Mouse (Mus musculus): ENCODE data around the gene Rpl27. TPM values are rescaled to one million over a fixed set of nuclear protein-coding genes. Genes with fewer than 3 reads are reported as not detected.
"Not testable (repeated sequence)": the region's sequence is repeated elsewhere in the genome, so short reads cannot be mapped to it uniquely, and the experiment has no call there.

Gene Rpl27
- polyA plus RNA-seq, 1 experiment from 2014 or later, result 310 TPM

DNA sequence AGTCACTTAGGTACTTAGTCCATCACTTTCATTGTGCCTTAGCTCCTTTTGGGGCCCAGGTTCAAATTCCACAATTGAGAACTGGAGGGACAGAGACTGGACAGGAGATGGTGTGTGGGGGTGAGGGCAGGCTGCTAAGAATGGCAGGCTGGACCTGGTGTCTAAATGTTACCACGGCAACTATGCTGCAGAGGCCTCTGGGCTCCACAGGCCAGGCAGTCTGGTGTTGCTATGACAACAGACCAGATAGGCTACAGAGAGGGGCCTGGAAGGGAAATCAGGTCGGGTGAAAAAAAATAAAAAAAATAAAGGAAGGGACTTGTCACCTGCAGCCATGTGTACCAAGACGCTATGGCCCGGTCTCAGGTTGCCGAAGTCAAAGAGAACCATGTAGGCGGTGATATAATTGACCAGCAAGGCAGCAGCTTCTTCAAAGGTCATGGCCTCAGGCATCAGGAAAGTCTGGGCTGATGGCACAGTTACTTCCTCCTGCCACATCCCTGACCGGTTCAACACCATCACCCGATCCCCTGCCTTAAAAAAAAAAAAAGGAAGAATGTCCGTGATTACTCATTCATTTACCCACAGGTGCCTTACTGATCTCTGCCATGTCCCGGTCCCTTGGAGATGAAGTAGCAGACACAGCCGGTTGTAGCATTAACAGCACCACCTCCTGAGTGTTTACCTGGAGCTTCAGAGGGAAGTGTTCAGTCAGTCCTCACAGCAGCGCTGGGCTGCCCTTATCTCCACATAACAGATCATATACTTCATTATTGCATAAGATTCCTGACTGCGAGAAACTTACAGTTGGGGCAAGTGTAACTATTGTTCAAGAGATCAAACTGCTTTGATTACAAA is 20.7 kb downstream of the Rpl27 start:
- H3K4me3 ChIP-seq, result peak overlapping the region; percentile 75
- peak overlapping the region; percentile 37; the same call in 1 of the 2 replicates for H3K9ac ChIP-seq (replicated peaks)
- 32% methylated on average over 13 of the region's 13 CpGs for WGBS
- peak overlapping the region; percentile 79 for H3K4me2 ChIP-seq (replicated peaks)
- no peaks in the 10 kb centered on the region for H3K9me3 ChIP-seq
- H3K27me3 ChIP-seq, result peaks cover 3% of the 10 kb centered on the region; the same call in 1 of the 2 replicates
- H3K4me1 ChIP-seq, result peaks cover 48% of the 10 kb centered on the region
- peak overlapping the region; percentile 87 for H3K27ac ChIP-seq (replicated peaks)
- H3K36me3 ChIP-seq, result peaks cover 45% of the 10 kb centered on the region
- ATAC-seq (ENCODE audit: low FRiP score, low read depth), result peak; percentile 64; the same call in 1 of the 2 replicates

DNA sequence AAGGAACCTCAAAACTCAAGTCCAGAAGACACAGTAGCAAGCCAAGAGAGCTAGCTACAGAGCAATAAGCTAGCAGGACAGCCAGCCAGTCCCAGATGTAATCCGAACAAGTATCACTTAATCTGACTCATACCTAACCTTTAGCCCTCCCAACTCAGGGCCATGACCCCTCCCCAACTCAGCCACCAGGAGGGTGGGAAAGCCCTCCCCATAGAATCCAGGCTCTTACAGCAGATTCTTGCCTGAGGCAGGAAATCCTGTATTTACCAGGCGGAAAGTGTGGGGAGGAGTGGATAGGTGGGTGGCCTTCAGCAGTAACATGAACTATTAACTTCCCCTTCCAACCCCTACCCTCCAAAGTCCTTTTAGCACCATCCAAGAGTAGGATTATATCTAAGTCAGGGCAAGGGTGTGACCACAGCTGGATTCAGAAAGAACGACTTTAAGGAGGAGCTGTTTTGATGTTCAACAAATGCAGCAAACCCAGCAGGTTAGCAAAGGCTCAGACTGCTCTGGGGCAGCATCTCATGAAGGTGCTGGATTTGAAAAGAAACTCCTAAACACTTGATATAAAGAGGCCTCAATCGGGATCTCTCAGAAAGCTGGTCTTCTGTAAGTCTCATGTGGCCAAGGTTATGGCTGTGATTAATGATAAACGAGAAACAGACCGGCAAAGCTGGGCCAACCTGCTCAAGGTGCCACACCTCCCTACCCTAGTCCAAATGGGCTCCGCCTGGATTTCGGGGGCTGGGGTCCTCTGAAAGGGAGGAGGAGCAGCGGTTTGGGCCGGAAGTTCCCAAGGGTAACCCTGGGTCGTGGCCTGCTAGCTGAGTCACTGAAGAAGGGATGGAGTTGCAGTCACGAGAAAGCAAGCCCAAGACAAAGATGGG is 22.4 kb downstream of the Rpl27 start, which contains the start of gene Rnd2:
Gene Rnd2, plus strand, starts transcription at position 789 of the 890 bp plus-strand sequence.
- Histone ChIP-seq H3K36me3 (peaks cover 29% of the 10 kb centered on the region), H3K9me3 (no peaks in the 10 kb centered on the region), H3K4me1 (peaks cover 54% of the 10 kb centered on the region), H3K4me2 (replicated peaks) (peak within 1 kb of the TSS; percentile 79), H3K27ac (replicated peaks) (peak within 1 kb of the TSS; percentile 87), H3K9ac (replicated peaks) (peak within 1 kb of the TSS; percentile 81), H3K27me3 (peaks cover 3% of the 10 kb centered on the region; the same call in 1 of the 2 replicates), H3K4me3 (peak within 1 kb of the TSS; percentile 75)
- no peak for ATAC-seq (ENCODE audit: low FRiP score, low read depth)
- WGBS, result 13% methylated on average over 12 of the region's 12 CpGs

DNA sequence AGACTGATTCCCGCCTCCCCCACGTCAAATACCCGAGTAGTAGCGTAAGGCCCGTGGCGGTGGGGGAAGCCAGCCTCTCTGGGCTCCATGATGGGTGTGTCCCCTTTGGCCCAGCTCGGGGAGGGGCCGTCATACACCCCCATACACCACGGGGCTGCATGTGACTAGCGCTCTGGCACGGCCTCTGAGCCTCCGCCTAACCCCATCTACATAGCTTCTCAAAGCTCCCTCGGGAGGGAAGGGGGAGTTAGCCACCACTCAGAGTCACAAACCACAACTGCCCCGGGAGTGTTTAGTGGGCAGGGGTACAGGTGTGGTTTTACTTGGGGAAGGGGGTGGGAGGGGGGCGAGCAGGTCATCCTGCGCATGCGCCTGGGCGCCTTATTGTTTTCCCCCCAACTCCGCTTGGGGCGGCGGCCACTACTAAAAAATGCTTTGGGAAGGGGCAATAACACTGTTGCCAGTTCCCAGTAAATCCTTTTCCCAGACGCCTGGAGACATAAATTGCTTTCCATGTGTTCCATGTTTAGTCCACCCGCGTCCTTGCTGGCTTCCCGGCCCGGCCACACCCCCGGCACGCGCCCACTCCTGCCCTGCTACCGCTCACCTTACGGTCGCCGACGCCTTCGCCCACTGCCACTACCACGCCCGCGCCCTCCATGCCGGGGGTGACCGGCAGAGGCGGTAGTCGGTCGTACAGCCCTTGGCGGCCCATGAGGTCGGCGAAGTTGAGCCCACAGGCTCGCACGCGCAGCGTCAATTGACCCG is 23.2 kb downstream of the Rpl27 start:
- peaks cover 21% of the 10 kb centered on the region for H3K36me3 ChIP-seq
- H3K27me3 ChIP-seq, result peaks cover 3% of the 10 kb centered on the region; the same call in 1 of the 2 replicates
- no peaks in the 10 kb centered on the region for H3K9me3 ChIP-seq
- peak overlapping the region; percentile 81 for H3K9ac ChIP-seq (replicated peaks)
- under 1% methylated on average over 51 of the region's 51 CpGs for WGBS
- ATAC-seq (ENCODE audit: low FRiP score, low read depth), result peak; percentile 24
- H3K4me1 ChIP-seq, result peaks cover 60% of the 10 kb centered on the region
- H3K4me2 ChIP-seq (replicated peaks), result peak overlapping the region; percentile 79
- H3K4me3 ChIP-seq, result peak overlapping the region; percentile 75
- peak overlapping the region; percentile 87 for H3K27ac ChIP-seq (replicated peaks)

DNA sequence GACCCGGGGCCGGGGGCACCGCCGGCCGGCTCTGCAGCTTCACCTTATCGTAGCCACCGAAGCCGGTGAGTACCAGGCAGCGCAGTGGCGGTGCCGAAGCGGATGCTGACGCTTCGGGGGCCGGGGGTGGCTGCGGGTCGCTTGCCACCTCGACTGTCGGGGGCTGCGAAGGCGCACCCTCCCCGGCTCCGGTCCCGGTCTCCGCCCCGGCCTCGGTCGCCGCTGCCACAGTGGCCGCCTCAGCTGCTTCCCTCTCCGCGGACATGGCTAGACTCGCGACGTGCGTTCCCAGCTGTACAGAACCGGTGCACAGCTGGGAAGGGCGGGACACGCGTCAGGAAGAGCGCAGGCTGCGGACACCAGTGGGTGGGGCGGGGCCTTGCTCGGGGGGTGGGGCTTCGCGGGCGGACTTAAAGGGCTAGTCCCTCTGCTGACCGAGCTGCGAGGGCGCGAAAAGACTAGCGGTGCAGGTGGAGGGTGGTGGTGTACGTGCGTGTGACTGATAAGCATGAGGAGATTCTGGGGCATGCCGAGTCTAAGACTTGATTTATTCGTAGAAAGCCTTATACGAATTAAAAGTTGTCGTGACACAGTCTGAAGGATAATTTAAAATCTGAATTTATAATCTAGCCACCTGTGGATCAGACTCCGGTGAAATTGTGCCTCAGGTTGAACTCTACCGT is 23.9 kb downstream of the Rpl27 start, which contains the start of gene Vat1:
Gene Vat1, minus strand, starts transcription at position 362 of the 683 bp plus-strand sequence.
- Histone ChIP-seq H3K36me3 (peaks cover 19% of the 10 kb centered on the region), H3K27me3 (peaks cover 3% of the 10 kb centered on the region; the same call in 1 of the 2 replicates), H3K9ac (replicated peaks) (peak within 1 kb of the TSS; percentile 81), H3K9me3 (no peaks in the 10 kb centered on the region), H3K27ac (replicated peaks) (peak within 1 kb of the TSS; percentile 87), H3K4me2 (replicated peaks) (peak within 1 kb of the TSS; percentile 79), H3K4me1 (peaks cover 67% of the 10 kb centered on the region), H3K4me3 (peak within 1 kb of the TSS; percentile 78)
- peak; percentile 61 for ATAC-seq (ENCODE audit: low FRiP score, low read depth)
- 2% methylated on average over 51 of the region's 60 CpGs for WGBS

DNA sequence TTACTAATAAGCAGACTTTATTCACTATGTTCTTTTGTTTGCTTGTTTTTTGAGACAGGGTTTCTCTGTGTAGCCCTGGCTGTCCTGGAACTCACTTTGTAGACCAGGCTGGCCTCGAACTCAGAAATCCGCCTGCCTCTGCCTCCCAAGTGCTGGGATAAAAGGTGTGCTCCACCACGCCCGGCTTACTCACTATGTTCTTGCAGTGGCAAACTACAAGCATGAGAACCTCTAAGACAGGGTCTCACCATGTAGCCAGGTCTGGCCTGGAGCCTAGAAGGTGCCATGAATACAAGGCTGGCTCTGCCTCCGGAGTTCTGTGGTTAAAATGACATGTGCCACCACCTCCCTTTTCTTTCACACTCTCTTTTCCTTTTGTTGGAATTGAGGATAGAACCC is 24.5 kb downstream of the Rpl27 start:
- H3K27ac ChIP-seq (replicated peaks); H3K9me3 ChIP-seq; H3K27me3 ChIP-seq; ATAC-seq (ENCODE audit: low FRiP score, low read depth); H3K9ac ChIP-seq (replicated peaks): not testable (repeated sequence)
- Histone ChIP-seq H3K4me1 (peaks cover 71% of the 10 kb centered on the region), H3K36me3 (peaks cover 19% of the 10 kb centered on the region), H3K4me2 (replicated peaks) (peak overlapping the region; percentile 79), H3K4me3 (peak overlapping the region; percentile 75)
- 61% methylated on average over 5 of the region's 5 CpGs for WGBS

DNA sequence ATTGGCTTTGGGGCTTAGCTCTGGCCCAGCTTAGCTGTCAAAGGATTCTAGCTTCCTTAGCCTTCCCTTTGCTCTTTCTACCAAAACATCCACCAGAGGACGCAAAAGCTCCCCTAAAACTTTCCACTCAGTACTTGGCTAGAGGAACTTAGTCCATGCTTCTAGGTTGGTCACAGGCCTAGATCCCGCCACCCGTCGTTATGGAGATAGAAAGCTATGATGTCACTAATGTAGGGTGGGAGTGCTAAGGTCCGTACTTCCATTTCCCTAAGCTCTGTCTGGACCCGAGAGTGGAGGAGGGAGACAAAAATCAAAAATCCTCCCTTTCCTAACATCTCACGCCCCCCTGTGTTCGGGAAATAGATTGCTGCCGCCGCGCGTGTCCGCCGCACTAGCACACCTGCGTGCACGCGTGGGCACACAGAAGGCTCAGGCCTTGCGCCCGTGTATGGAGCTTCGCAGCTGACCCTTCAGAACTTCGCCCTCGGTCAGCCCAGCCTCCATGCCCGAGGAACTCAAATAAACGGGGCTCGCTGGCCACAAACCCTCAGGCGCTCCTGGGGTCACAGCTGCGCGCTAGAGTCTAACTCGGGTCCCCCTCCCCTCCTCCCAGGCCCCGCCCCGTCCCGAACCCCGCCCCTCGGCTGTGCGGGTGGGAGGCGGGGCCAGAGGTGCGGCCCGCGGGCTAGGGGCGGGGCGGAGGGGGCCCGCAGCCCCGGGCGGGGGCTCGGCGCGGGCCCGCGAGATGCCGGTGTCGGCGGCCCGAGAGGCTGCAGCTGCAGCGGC is 25.6 kb downstream of the Rpl27 start:
- peak; percentile 64 for ATAC-seq (ENCODE audit: low FRiP score, low read depth)
- Histone ChIP-seq H3K4me1 (peaks cover 61% of the 10 kb centered on the region), H3K27ac (replicated peaks) (peak overlapping the region; percentile 90), H3K27me3 (peaks cover 3% of the 10 kb centered on the region; the same call in 1 of the 2 replicates), H3K36me3 (peaks cover 12% of the 10 kb centered on the region), H3K9ac (replicated peaks) (peak overlapping the region; percentile 83), H3K4me3 (peak overlapping the region; percentile 78), H3K9me3 (no peaks in the 10 kb centered on the region), H3K4me2 (replicated peaks) (peak overlapping the region; percentile 76)
- WGBS, result under 1% methylated on average over 53 of the region's 54 CpGs

DNA sequence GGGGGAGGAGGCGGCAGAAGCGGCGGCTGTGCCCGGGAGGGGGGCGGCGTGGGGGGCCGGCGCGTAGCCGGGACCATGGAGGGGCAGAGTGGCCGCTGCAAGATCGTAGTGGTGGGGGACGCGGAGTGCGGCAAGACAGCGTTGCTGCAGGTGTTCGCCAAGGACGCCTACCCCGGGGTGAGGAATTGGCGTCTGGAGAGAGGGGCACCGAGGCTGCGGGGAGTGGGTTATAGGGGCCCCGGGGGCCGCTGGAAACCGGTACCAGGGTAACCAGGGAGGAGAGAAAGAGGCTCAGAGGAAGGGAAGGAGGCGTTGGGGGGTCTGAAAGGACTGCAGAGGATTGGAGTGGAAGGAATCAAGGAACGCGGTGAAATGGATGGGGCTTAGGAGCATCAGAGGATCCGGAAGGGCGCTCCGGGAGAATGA is 26.2 kb downstream of the Rpl27 start:
- no peak; the same call in 1 of the 2 replicates for ATAC-seq (ENCODE audit: low FRiP score, low read depth)
- Histone ChIP-seq H3K27ac (replicated peaks) (peak overlapping the region; percentile 90), H3K4me3 (peak overlapping the region; percentile 78), H3K27me3 (peaks cover 3% of the 10 kb centered on the region; the same call in 1 of the 2 replicates), H3K4me1 (peaks cover 55% of the 10 kb centered on the region), H3K9me3 (no peaks in the 10 kb centered on the region), H3K36me3 (peaks cover 12% of the 10 kb centered on the region), H3K9ac (replicated peaks) (peak overlapping the region; percentile 83), H3K4me2 (replicated peaks) (peak overlapping the region; percentile 76)
- 0% methylated on average over 30 of the region's 31 CpGs for WGBS

DNA sequence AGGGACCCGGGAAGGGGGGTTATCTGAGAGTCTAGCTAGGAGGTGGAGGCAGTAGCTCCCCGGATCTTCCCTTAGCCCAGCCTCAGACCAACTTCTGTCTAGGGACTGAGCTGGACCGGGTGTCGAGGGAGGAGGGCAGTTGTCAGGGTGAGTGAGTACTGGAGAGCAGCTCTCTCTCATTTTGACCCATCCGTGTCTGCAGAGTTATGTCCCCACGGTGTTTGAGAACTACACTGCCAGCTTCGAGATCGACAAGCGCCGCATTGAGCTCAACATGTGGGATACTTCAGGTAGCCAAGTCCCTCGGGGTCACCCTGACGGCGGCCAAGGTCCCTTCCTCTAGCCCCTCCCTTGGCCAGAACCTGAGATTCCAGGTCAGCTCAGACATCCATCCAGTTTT is 26.6 kb downstream of the Rpl27 start:
- Histone ChIP-seq H3K4me1 (peaks cover 50% of the 10 kb centered on the region), H3K27me3 (peaks cover 3% of the 10 kb centered on the region; the same call in 1 of the 2 replicates)

DNA sequence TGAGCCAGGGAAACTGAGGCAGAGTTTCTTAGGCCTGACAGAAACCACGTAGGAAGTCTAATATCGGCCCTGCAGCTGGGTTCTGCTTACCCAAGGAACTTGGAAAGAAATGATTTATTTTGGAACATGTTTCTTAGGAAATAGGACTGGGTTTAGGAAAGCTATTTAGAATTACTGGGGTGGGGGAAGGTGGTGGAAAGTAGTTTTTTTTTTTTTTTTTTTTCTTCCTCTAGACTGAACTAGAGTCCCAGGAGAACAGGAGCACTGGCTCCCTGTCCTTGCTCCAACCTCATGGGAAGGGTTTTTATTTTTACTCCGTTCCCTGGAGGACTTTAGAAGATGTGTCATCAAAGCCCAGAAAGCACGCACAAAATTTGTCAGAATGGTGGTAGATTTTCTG is 27.1 kb downstream of the Rpl27 start:
- Histone ChIP-seq H3K36me3 (peaks cover 12% of the 10 kb centered on the region), H3K9ac (replicated peaks) (peak overlapping the region; percentile 83), H3K27ac (replicated peaks) (no peak overlapping the region), H3K4me3 (peak overlapping the region; percentile 78), H3K4me2 (replicated peaks) (peak overlapping the region; percentile 76), H3K9me3 (no peaks in the 10 kb centered on the region), H3K27me3 (peaks cover 3% of the 10 kb centered on the region; the same call in 1 of the 2 replicates), H3K4me1 (peaks cover 46% of the 10 kb centered on the region)
- 71% methylated on average over 4 of the region's 4 CpGs for WGBS
- ATAC-seq (ENCODE audit: low FRiP score, low read depth), result no peak

More for the DNA sequence above, 26.6 kb downstream of the Rpl27 start:
- H3K4me3 ChIP-seq, result peak overlapping the region; percentile 78
- H3K9ac ChIP-seq (replicated peaks), result peak overlapping the region; percentile 83
- ATAC-seq (ENCODE audit: low FRiP score, low read depth), result no peak
- WGBS, result 4% methylated on average over 13 of the region's 13 CpGs
- H3K27ac ChIP-seq (replicated peaks), result peak overlapping the region; percentile 90
- H3K9me3 ChIP-seq, result no peaks in the 10 kb centered on the region
- H3K4me2 ChIP-seq (replicated peaks), result peak overlapping the region; percentile 76
- peaks cover 12% of the 10 kb centered on the region for H3K36me3 ChIP-seq

DNA sequence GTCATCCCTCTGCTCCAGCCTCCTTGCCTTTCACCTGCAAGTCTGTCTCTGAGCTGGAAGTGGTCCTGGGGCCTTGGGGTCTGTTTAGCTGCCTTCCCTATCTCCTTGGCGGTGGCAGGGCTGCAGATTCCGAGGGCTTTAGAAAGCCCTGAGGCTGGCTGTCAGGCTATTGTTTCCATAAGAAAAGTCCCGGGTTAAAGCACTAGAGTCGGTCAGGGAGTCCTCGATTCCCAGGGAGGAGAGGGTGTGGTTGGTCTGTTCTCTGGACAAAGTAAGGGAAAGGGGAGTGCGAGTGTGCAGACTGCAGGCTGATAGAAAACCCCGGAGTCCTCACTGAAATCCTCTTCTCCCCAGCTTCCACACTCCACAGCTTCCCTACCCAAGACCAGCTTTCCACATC is 28.1 kb downstream of the Rpl27 start:
- 14% methylated on average over 7 of the region's 7 CpGs for WGBS
- peak overlapping the region; percentile 45 for H3K4me2 ChIP-seq (replicated peaks)
- ATAC-seq (ENCODE audit: low FRiP score, low read depth), result no peak
- peaks cover 3% of the 10 kb centered on the region; the same call in 1 of the 2 replicates for H3K27me3 ChIP-seq
- H3K27ac ChIP-seq (replicated peaks), result peak overlapping the region; percentile 42
- peaks cover 12% of the 10 kb centered on the region for H3K36me3 ChIP-seq
- peaks cover 39% of the 10 kb centered on the region for H3K4me1 ChIP-seq
- H3K9ac ChIP-seq (replicated peaks), result peak overlapping the region; percentile 31; the same call in 1 of the 2 replicates
- H3K9me3 ChIP-seq, result no peaks in the 10 kb centered on the region
- H3K4me3 ChIP-seq, result peak overlapping the region; percentile 17
